Mouse (Mus musculus): Measurements from ENCODE around the gene Capn12.

DNA sequence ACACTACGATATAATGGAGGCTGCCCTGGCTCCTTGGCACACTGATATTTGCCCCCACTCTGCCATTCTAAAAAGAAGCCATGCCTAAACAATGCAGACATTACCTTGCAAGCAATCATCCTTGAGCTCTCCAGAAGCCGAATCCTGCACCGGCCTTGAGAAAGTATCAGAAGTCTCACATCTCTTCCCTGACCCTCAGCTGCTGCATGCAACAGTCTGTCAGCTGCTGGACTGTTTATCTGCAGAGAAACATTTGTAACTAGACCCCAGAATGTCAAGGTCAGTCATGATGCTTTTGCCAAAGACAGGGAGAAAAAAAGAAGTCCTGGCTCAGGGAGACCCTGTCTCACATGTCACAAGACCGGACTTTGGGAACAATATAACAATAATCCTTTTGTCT is 5.1 kb upstream of the Capn12 start:
- TF ChIP-seq CHD1 (IDR thresholded peaks at IDR 0.05; ENCODE audit: low read depth, low read length) (no peak), POLR2A (IDR thresholded peaks at IDR 0.05; ENCODE audit: low read depth, low read length) (no peak), MEF2A (IDR thresholded peaks at IDR 0.05; ENCODE audit: borderline replicate concordance, low read depth, low read length) (no peak), RCOR1 (conservative IDR thresholded peaks at IDR 0.05; ENCODE audit: low read depth, low read length) (no peak), EP300 (IDR thresholded peaks at IDR 0.05; ENCODE audit: low read length) (no peak), CHD2 (IDR thresholded peaks at IDR 0.05; ENCODE audit: low read length) (no peak), SMC3 (IDR thresholded peaks at IDR 0.05; ENCODE audit: low read depth, low read length) (no peak), USF1 (IDR thresholded peaks at IDR 0.05; ENCODE audit: low read depth, low read length) (no peak), CTCF (conservative IDR thresholded peaks at IDR 0.05 in 1 of 2, IDR thresholded peaks at IDR 0.05 in 1 of 2; ENCODE audit: low read depth in 2 of 2, low read length in 2 of 2) (no peak), POLR2AphosphoS2 (IDR thresholded peaks at IDR 0.05; ENCODE audit: low read depth, low read length) (no peak), MAX (IDR thresholded peaks at IDR 0.05; ENCODE audit: low read length) (no peak), TCF12 (IDR thresholded peaks at IDR 0.05; ENCODE audit: low read depth, low read length) (no peak), MAZ (IDR thresholded peaks at IDR 0.05; ENCODE audit: low read depth, low read length) (no peak)
